Mouse (Mus musculus): ENCODE results near the gene Dab2ip.

Dab2ip gene

DNA sequence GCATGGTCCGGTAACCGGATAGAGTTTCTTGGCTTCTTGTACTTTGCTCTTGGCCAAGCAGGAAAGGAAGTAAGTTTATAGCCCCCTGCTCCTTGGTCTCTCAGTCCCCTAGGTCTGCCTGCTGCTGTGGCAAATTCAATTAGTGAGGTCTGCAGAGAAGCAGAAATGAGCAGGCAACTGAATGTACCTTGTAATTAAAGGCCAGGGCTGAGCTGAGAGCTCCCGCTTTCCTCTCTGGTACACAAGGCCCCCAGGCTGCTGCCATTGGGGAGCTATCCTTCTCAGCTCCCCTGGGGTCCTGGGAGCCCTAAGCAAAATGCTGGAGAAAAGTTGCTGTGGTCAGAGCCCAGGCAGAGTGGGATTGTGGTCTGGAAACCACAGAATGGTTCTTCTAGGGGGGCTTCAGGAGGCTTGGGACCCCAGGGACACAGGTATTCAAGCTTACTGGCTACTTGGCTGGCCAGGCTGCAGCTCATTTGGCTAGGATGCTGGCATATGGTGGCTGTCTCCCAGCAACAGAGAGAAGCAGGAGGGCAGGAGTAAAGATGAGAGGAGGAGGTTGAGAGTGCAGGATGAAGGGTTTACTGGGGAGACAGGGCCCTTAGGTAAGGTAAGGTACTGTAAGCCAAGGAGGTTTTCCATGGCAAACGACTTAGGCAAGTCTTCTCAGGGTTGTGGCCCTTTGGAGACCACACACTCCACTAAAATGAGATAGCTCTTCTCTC, 922 bp downstream of the Dab2ip start:
- no peak for DNase-seq (ENCODE audit: low read depth)

DNA sequence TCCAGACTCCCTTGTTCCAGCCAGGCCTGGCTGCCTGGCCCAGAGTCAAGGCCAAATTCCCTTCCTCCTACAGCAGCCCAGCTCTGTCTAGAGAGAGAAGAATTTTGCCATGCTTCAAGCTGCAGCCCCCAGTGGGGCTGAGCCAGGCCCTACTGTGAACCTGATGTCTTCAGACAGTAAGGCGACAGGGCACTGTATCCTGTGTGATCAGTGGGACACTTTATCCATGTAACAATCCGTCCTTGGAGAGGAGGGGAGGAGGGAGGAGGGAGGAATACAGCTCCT, 1.4 kb downstream of the Dab2ip start:
- DNase-seq (ENCODE audit: low read depth), result no peak

DNA sequence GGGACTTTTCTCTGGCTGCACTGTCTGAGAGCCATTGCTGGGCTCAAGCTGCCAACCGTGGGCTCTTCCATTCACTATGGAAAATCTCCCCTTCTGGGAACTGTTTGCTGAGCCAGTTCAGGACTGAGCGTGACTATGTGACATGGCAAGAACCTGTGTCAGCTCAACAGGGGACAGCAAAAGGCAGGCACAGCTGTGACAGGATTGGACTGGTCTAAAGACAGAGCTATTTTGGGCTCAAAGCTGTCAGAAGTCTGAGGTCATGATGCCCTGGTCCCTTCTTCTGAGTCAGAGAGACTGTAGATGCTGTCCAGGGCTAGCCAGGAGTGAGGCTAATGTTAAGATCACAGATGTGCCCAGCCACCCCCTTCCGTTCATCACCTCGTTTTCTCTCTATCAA, 5.7 kb downstream of the Dab2ip start:
- DNase-seq (ENCODE audit: low read depth), result no peak

DNA sequence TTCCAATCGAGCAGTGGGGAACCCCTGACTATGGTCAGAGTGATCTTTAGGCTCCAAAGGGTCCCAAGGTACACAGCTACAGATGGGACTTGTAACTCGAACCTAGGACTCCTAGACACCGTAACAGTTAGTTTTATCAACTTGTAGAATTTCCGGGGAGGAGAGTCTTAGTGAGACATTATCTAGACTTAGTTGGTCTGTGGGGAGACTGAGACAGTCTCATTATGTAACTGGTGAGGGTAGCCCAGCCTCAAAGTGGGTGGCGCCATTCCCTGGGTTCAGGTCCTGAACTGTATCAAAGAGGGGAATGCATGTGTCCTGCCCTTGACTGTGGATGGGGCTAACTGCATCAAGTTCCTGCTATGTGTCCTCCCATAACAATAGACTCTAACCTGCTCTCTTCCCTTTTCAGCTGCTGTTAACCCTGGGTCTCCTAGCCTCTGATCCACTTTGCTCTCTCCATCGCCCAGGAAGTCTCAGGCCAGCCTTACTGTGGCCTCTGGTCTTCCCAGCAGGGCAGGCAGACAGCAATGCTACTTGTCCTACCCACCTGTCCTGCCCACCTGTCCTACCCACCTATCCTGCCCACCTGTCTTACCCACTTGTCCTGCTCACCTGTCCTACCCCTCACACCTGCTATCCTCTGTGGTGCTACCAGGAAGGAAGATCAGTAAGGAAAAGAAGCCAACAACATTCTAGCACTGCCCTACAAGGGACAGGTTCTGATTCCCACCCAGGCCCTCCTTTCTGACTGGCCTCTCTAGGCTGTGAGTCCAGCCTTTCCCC, 7.2 kb downstream of the Dab2ip start:
- DNase-seq (ENCODE audit: low read depth), result no peak

DNA sequence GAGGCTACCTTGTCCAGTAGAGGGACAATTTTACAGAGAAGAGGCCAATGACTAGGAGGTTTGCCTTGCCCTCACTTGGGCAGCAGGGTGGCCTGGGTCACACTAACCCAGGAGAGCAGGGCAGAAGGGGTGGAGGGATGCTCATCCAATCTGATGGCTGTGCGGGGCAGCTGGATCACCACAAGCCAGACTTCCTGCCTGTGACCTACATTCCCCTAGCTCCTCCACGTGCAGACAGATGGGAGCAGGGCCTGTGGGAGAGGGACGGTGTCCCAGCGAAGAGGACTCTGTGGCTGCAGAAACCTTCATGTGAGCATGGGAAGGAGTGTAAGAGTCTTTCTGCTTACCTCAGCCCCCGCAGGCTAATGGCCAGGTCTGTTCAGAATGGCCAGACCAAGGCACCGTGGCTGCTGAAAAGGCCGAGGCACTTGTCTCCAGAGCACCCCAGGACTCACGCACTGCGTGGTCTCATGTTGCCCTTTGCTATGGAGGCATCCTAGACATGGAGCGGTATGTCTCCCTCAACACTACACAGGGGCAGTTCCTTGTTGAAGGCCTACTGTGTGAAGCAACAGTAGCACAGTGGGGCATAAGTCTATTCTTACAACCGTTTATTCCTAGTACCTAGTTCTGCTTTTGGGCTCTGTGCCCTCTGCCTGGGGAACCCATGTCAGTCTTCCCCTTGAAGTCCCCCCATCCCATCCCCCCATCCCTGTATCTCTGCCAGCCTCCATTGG, 9.1 kb downstream of the Dab2ip start:
- DNase-seq (ENCODE audit: low read depth), result no peak

DNA sequence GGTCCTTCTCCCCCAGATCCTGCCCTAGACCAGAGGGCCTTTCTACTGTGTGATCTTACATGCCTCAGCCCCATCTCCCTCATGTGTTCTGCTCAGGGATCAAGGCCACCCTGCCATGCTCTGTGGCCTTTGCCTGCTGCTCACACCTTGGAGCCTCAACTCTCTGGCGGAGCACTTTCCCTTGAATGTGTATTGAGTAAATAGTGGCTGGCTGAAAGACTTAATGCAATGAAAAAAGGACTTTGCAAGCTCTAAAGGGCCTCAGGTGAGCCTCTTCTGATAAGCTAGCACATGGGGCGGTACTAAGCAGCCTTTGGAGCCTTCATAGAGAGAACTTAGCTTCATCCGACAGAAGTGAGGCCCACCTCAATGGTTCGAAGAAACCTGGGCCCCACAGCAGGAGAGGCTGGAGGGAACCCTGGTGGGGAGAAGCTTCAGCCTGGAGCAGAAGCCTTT, 9.7 kb downstream of the Dab2ip start:
- no peak for DNase-seq (ENCODE audit: low read depth)

DNA sequence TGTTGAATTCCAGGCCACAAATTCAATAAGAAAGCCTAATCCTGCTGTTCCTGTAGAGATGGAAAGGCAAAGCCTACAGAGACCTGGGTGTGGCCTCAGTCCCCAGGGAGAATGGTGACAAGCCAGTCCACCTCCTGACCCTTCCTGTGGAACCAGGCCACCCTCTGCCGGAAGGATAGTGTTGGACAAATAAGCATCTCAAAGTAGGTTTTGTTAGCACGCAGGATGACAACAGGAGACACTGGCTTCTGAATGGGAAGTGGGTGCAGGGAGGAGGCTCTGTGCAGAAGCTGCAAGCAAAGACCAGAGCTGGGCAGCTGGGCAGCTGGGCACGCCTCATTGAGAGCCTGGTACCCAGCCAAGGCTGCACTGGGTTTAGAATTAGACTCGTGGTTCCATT, 12.7 kb downstream of the Dab2ip start:
- DNase-seq (ENCODE audit: low read depth), result no peak

DNA sequence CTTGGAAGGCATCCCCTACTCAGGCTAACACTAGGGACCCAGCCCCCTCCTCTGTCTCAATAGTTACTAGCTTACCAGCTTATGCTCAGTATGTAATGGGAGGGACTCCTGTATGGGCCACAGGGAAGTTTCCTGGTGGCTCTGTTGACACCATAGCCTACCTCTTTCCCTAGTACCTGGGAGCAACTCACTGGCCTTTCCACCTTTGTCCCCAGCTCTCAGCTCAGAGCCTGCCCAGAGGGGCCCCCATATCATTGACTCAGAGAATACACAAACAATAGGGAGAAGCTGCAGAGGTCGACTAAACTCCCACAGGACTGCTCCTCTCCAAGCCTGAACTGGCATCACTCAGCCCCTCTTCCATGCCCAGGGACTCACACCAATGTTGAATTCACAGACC, 16.6 kb downstream of the Dab2ip start:
- no peak for DNase-seq (ENCODE audit: low read depth)

DNA sequence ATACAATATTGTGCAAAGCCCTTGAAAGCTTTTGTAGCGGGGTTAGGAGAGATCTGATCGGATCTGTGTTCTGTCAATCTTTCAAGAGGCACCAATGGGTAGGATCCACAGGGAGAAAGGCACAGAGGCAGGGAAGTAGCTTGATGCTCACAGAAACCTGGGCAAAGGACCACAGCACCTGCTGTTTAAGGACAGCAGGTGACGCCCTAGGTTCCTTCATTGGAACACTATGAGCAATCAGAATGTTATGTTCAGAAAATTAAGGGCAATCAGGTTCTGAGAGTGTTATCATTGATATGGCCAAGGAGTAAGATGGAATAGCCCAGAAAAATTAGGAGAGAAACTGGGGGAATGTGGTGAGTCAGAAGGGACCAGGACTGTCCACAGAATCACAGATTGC, 18.6 kb downstream of the Dab2ip start:
- DNase-seq (ENCODE audit: low read depth), result no peak

DNA sequence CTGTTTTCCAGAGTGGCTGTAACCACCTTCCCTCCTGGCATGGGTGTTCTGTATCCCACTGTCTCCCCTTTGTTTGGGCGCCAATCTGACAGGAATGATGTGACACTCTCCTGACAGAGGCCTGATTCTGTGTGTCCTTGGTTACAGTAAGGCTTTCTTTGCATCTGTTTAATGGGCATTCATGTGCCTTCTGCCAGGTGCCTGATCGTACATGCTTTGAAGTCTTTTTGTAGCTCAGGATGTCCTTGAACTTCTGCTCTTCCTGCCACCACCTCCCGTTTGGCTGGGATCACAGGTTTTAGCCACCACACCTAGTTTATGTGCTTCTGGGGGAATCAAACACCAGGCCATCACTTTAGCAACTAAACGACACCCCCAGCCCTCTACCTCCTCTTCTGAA, 22.0 kb downstream of the Dab2ip start:
- DNase-seq (ENCODE audit: low read depth), result no peak

DNA sequence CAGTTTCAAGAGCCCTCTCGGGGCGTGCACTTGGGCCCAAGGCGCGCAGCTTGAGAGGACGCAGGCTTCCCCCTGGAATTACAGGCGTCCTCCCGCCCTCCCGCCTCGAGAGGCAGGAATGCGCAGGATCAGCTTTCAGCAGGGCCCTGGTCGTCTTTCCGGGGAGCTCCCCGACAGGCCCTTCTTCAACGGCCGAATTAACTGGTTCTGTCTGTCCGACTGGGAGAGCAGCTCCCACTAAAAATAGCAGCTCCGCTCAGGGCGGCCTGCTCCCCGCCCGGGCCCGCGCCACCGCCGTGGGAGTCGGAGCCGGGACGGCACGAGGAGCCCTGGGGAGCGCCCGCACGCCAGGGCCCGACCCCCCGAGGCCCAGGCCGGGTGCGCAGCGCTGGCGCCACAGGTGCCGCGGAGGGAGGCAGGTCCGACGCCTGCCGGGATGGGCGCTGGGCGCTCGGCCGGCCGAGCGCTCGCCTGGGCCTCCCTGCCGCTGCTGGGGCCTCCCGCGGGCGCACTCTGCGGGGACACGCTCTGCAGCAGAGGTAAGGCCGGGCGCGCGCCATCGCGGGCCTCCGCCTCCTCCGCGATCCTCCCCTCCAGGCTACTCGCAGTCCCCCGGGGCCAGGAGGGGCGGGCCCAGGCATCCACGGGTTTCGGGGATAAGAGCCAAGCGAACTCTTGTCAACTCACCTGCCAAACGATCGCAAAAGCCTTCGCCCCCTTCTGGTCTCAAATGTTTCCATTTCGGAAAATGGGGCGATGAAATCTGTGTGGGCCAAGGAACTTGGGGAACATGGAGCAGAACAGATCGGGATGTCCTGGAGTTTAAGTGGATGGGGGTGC, 23.7 kb downstream of the Dab2ip start:
- no peak for DNase-seq (ENCODE audit: low read depth)

DNA sequence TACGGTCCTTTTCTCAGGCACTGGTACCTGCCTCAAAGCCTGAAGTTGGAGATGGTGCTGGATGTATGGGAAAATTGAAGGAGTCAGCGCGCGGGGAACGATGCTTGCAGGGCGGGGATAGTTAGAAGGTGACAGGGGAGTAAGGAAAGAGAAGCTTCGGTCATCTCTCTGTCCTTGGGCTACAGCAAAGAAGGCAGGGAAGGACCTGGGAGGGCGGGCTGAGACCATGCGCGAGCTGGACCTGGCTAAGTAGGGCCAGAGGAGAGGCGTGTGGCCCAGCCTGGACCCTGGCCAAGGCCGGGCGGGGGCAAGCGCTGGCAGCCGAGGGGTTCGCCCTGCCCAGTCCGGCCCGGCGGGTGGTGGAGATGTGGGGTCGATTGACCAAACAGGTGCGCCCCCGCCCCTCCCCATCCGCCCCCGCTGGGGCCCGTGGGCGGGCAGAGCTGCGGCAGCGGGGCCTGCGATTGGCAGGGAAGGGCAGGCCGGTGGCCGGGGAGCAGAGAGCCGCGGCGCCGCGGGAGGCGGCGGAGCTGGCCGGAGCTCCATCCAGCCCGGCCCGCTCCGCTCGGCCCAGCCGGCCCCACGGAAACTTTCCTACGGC, 24.4 kb downstream of the Dab2ip start:
- no peak for DNase-seq (ENCODE audit: low read depth)

DNA sequence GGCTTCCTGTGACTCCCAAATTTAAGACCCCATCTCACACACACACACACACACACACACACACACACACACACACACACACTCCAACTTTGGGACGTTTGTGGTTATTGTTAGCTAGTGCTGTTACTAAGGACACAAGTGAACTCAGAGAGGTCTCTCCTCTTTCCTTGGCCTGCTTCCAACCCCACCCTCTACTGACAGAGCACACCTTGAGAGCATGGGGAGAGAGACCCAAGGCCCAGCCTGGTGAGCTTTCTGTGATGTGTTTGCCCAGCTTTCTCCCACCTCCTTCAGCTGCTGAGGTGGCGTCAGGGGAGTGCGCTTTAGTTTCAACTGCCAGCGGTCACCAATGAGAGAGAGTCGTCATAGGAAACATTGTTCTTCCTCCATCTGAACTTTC, 25.3 kb downstream of the Dab2ip start:
- no peak for DNase-seq (ENCODE audit: low read depth)

DNA sequence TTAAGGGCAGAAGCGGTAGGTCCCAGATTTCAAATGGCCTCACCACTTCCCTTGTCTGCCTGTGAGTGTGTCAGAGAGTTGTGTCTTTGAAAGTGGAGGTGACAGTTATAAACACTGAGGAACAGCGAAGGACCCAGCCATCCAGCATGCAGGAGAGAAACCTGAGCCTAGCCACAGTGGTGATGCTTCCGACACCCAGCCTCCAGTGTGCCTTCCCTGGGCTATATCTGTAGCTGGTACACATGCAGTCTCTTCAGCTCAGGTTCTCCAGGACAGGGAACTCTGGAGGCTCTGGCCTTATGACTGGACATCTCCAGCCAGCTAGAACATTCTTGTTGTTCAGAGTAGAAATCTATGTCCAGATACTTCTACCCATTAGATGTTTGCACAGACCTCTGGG, 25.9 kb downstream of the Dab2ip start:
- DNase-seq (ENCODE audit: low read depth), result no peak

DNA sequence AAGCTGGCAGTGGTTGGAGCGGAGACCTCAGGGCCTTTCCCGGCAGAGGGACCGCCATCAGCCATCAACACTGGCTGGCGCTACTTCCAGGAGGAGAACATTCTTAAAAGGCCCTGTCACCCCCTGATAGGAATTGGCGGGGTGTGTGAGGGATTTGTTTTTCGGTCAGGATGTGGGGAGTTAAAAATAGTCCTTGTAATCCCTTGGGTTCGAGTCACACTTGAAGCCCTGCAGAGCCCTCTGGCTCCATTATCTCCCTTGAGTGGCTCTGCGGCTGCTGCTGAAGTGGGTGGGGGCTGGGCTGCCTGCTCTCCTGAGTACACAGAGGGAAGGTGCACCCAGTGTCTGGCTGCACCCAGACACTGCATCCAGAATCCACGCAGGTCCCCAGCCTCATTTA, 30.3 kb downstream of the Dab2ip start:
- no peak for DNase-seq (ENCODE audit: low read depth)

DNA sequence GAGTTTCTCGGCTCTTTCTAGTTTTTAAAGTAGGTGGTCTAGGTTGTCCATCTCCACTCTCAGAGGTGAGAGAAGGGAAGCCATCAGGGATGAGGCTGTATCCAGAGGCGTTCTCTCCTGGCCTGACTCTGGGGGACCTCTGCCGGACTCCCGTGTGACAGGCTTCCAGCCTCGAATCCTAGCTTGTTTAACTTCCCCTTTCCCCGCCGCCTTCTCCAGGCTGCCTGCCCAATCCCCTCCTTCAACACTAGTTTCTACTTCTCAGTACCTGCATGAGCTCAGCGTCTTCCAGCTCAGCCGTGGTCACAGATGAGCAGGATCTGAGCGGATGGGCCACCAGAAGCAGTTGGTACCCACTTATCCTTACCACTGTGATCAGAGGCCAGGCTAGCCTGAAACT, 31.3 kb downstream of the Dab2ip start:
- no peak for DNase-seq (ENCODE audit: low read depth)

DNA sequence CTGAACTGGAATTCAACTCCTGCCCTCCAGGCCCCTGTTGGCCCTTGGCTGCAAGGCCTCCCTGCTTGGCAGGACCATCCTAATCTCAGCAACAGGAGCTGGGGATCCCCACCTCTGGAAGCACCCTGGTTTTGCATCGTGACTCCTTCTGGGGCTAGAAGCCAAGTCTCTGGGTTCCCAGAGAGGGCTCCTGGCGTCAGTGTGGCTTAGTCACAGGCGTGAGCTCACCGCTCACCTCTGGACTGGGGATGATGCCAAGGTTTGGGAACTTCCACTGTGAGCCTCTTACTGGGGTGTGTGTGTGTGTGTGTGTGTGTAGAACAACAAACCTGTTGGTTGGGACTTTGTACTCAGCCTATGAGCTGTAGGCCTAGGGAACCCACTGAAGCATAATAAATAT, 31.7 kb downstream of the Dab2ip start:
- DNase-seq (ENCODE audit: low read depth), result no peak

DNA sequence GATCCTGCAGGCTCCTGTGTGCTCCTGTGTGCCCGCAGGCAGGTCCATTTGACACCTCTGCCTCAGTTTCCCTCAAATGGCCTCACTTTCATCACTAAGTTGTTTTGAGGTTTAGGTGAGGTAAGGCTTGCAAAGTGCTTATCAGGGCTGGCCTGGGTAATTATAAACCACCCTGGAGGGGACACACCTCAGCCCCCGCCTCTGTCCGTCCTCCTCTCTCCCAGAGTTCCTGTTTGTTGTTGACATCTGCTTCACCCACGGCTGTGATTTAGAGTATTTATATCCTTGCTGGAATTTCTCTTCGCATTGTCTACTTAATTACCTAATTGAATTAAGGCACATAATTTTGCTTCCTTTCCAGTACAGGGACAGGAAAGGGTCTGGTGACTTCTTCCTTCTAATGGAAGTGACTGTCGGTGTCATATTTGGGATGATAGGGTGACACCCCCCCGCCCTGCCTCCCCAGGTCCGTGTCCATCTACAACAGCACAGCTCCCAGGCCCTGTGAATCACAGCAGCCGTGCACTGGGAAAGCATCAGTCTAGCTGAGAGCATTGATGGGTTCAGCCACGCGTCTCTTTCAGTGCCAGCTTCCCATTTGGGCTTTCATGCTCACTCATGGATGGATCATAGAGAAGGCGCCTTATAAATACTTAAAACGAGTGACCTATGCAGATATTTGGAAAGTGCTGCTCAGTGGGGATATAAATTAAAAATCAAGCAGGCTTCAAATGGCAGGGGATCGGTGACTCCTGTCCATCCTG, 34.1 kb downstream of the Dab2ip start:
- DNase-seq (ENCODE audit: low read depth), result no peak

DNA sequence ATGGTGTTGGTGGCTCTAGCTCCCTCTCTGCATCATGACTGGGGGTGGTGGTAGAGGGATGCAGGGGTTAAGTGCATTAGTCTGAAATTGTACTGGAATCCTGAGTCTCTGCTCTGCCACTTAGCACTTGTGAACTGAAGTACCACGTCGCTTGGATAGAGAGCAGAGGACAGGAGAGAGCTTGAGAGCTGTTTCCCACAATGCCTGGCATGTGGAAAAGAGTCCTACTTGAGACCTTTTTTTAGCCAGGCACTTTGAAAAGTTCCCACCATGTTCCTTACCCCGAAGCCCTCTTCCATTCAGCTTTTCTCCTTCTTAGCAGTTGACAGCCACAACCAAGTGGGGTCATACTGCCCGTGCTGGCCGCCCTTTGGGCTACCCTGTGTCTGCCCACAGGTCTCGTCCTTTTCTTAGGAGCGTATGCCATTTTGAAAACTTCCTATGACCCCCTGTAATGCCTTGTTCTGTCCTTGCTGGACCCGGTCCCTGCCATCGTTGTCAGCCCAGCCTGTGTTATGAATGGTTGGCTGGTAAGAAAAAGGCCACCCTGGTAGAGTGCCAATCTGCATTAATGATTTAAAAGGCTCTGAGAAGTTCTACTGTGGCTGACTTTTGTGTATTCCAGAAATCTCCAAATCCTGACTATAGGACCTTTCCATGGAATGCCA, 34.8 kb downstream of the Dab2ip start:
- DNase-seq (ENCODE audit: low read depth), result no peak

DNA sequence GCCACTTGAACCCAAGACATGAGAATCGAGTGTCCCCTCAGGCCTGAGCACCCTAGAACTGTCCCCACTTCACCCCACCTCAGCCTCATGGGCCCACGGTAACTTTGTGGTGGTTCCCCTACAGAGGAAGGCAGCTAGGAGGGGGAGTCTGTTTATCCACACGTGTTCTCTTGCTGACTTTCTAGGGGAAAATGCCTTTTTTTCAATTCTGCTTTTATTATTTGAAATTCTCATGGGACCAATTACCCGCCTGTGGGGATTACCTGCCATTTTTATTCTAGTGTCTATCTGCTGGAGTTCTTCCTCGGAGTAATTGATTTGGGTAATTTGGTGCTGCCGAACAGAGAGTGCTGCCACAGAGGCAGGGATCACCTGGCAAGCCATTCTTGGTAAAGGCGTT, 35.8 kb downstream of the Dab2ip start:
- no peak for DNase-seq (ENCODE audit: low read depth)

DNA sequence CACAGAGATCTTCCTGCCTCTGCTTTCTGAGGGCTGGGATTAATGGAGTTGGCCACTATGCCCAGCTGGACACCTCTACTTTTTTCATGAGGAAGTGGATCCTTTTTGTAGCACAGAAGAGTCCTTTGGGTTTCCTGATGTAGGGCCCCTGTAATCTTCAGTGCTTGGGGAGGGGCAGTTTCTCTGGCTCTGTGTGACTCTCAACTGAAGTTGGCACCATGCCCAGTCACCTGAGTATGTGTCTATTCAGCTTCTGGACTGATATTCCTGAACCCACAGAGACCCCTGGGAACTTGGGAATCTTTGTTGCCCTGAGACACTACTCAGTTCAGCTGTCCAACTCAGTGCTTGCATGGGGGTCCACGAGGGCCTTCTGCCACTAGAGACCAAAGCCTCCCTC, 37.0 kb downstream of the Dab2ip start:
- no peak for DNase-seq (ENCODE audit: low read depth)
